Mouse (Mus musculus) megakaryocyte, embryonic 14.5 days (primary cell): ENCODE data around the gene Gm20388. TPM values are rescaled to one million over a fixed set of nuclear protein-coding genes. Genes with fewer than 3 reads are reported as not detected.
A peak's percentile ranks its signal among the peaks of the same experiment; 100 is the strongest.

Source experiments
- H3K27me3 ChIP-seq: replicated peaks from 2 replicates; pipeline ENCODE3; 2012; ENCODE audit warnings: inconsistent platforms
- H3K36me3 ChIP-seq: replicated peaks from 2 replicates; pipeline ENCODE3; 2012; ENCODE audit warnings: low read length, inconsistent platforms, mixed read lengths
- H3K4me1 ChIP-seq: 2 replicates; pipeline ENCODE4 v1.6.1; 2012; ENCODE audit warnings: inconsistent platforms
- H3K4me3 ChIP-seq: replicated peaks from 2 replicates; pipeline ENCODE3; 2012; ENCODE audit warnings: moderate library complexity, mild to moderate bottlenecking, inconsistent platforms
- H3K9me3 ChIP-seq: 2 replicates; pipeline ENCODE4 v1.6.1; 2012; ENCODE audit warnings: inconsistent platforms
- FLI1 ChIP-seq: IDR thresholded peaks from 2 replicates; pipeline ENCODE4 v1.6.1; 2012; ENCODE audit warnings: low read length, inconsistent platforms, mixed read lengths
- GATA1 ChIP-seq: IDR thresholded peaks from 3 replicates; pipeline ENCODE4 v1.6.1; 2012; ENCODE audit warnings: mixed read lengths, low read length, inconsistent platforms, borderline replicate concordance
- polyA plus RNA-seq: library from polyadenylated mRNA; stranded (reverse); fragments of >175 nt; gene quantifications from 2 replicates; pipeline ENCODE4 v1.2.3, GENCODE M21; 2012; ENCODE audit warnings: low replicate concordance; ENCODE audit not compliant: insufficient read depth

The Gm20388 gene
- polyA plus RNA-seq, 1 experiment = 111 TPM

GRCm38 (mm10) chr8:121906542-121907512, 1996.2 kb downstream of the Gm20388 start:
- Histone ChIP-seq H3K4me1 (peaks cover 94% of the 10 kb centered on the region), H3K36me3 (peaks cover 32% of the 10 kb centered on the region), H3K27me3 (no peaks in the 10 kb centered on the region), H3K4me3 (peak overlapping the region; percentile 100), H3K9me3 (no peaks in the 10 kb centered on the region)
- TF ChIP-seq FLI1 (no peak), GATA1 (no peak)

GRCm38 (mm10) chr8:121907587-121908248, 1997.1 kb downstream of the Gm20388 start, which contains the start of gene Slc7a5:
Slc7a5 (minus strand) TSS chr8:121907694.
- Histone ChIP-seq H3K4me3 (peak within 1 kb of the TSS; percentile 100), H3K9me3 (no peaks in the 10 kb centered on the region), H3K4me1 (peaks cover 94% of the 10 kb centered on the region)

GRCm38 (mm10) chr8:121908378-121909147, 1997.9 kb downstream of the Gm20388 start:
- Histone ChIP-seq H3K4me1 (peaks cover 86% of the 10 kb centered on the region), H3K4me3 (peak overlapping the region; percentile 100), H3K27me3 (no peaks in the 10 kb centered on the region), H3K36me3 (peaks cover 16% of the 10 kb centered on the region), H3K9me3 (no peaks in the 10 kb centered on the region)
- TF ChIP-seq FLI1 (no peak), GATA1 (no peak)

More at GRCm38 (mm10) chr8:121907587-121908248, 1997.1 kb downstream of the Gm20388 start, which contains the start of gene Slc7a5:
- TF ChIP-seq GATA1 (no peak), FLI1 (no peak)
- no peaks in the 10 kb centered on the region for H3K27me3 ChIP-seq
- H3K36me3 ChIP-seq = peaks cover 23% of the 10 kb centered on the region

- no peak for TF ChIP-seq GATA1
- TF ChIP-seq FLI1 = no peak
- peak overlapping the region; percentile 73 for H3K4me3 ChIP-seq
- peaks cover 10% of the 10 kb centered on the region for H3K36me3 ChIP-seq
- H3K9me3 ChIP-seq = no peaks in the 10 kb centered on the region
- peaks cover under 1% of the 10 kb centered on the region for H3K27me3 ChIP-seq
- H3K4me1 ChIP-seq = peaks cover 80% of the 10 kb centered on the region
Measured at GRCm38 (mm10) chr8:121909148-121909541, 1998.5 kb downstream of the Gm20388 start.

- peak overlapping the region; percentile 62 for H3K4me3 ChIP-seq
- peaks cover 6% of the 10 kb centered on the region for H3K27me3 ChIP-seq
- peaks cover 5% of the 10 kb centered on the region for H3K36me3 ChIP-seq
- H3K9me3 ChIP-seq = no peaks in the 10 kb centered on the region
- H3K4me1 ChIP-seq = peaks cover 78% of the 10 kb centered on the region
- TF ChIP-seq FLI1 (no peak), GATA1 (no peak)
Measured at GRCm38 (mm10) chr8:121909663-121910062, 1999.0 kb downstream of the Gm20388 start.

- Histone ChIP-seq H3K4me3 (no peak overlapping the region), H3K4me1 (peaks cover 61% of the 10 kb centered on the region), H3K9me3 (no peaks in the 10 kb centered on the region), H3K36me3 (no peaks in the 10 kb centered on the region), H3K27me3 (peaks cover 12% of the 10 kb centered on the region)
- TF ChIP-seq GATA1 = no peak
- TF ChIP-seq FLI1 = no peak
Measured at GRCm38 (mm10) chr8:121911400-121911799, 2000.8 kb downstream of the Gm20388 start.

GRCm38 (mm10) chr8:121911987-121912386, 2001.3 kb downstream of the Gm20388 start:
- TF ChIP-seq GATA1 = no peak
- TF ChIP-seq FLI1 = no peak
- H3K4me3 ChIP-seq = no peak overlapping the region
- no peaks in the 10 kb centered on the region for H3K9me3 ChIP-seq
- H3K27me3 ChIP-seq = peaks cover 14% of the 10 kb centered on the region
- H3K36me3 ChIP-seq = no peaks in the 10 kb centered on the region
- peaks cover 57% of the 10 kb centered on the region for H3K4me1 ChIP-seq

- H3K27me3 ChIP-seq = peaks cover 17% of the 10 kb centered on the region
- H3K4me3 ChIP-seq = no peak overlapping the region
- no peaks in the 10 kb centered on the region for H3K9me3 ChIP-seq
- no peak for TF ChIP-seq FLI1
- TF ChIP-seq GATA1 = no peak
- H3K4me1 ChIP-seq = peaks cover 53% of the 10 kb centered on the region
- H3K36me3 ChIP-seq = peaks cover 2% of the 10 kb centered on the region
Measured at GRCm38 (mm10) chr8:121912831-121913230, 2002.2 kb downstream of the Gm20388 start.

GRCm38 (mm10) chr8:121913378-121913777, 2002.7 kb downstream of the Gm20388 start:
- Histone ChIP-seq H3K27me3 (peaks cover 18% of the 10 kb centered on the region), H3K9me3 (no peaks in the 10 kb centered on the region), H3K36me3 (peaks cover 3% of the 10 kb centered on the region), H3K4me1 (peaks cover 47% of the 10 kb centered on the region), H3K4me3 (no peak overlapping the region)
- TF ChIP-seq GATA1 (no peak), FLI1 (no peak)

- Histone ChIP-seq H3K4me1 (peaks cover 12% of the 10 kb centered on the region), H3K27me3 (peaks cover 39% of the 10 kb centered on the region), H3K36me3 (peaks cover 27% of the 10 kb centered on the region), H3K9me3 (no peaks in the 10 kb centered on the region), H3K4me3 (no peak overlapping the region)
- TF ChIP-seq FLI1 (no peak), GATA1 (no peak)
Measured at GRCm38 (mm10) chr8:121919158-121919557, 2008.5 kb downstream of the Gm20388 start.
